Mouse (Mus musculus): ENCODE measurements around the gene Brat1.

Brat1 gene

GRCm38 (mm10) chr5:140704378-140705251, at the start of gene Brat1:
Gene Brat1, plus strand, starts transcription at chr5:140705011.
- DNase-seq (ENCODE audit: low spot score) = peak; percentile 100

DNA sequence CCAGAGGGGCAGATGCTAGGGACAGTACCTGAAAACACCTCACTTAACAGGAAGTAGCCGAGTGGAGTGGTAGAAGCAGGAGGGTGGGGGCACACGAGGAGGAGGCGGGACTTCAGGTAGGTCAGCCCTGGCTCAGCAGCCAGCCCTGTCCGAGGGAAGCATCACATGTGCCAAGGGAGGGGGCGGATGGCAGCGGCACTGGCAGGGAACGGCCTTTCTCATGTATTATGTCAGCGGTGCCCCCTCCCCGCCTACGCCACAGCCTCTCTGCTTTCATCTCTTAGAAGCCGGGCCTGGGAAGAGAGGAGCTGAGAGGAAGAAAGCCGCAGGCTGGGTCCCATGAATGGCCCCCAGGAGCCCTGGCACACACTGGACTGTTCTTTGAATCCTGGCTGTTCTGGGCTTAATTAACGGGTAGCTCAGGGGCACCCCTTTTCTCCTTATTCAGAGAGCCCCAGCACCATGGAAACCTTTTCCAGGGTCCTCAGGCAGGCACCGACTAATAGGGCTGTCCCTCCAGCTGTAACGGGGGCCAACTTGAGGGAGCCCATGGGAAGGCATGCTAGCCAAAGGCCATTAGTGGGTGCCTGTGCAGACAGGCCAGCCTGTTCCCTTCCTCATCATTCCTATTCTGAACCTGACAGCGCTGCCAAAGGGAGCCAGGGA, 45.1 kb upstream of the Brat1 start:
- no peak for DNase-seq (ENCODE audit: low spot score)

- no peak for DNase-seq (ENCODE audit: low spot score)
Observed at GRCm38 (mm10) chr5:140660398-140660797, 44.4 kb upstream of the Brat1 start.

GRCm38 (mm10) chr5:140661427-140661826, 43.4 kb upstream of the Brat1 start:
- DNase-seq (ENCODE audit: low spot score) = no peak

- DNase-seq (ENCODE audit: low spot score) = no peak
Observed at GRCm38 (mm10) chr5:140661875-140662643, 42.8 kb upstream of the Brat1 start.

GRCm38 (mm10) chr5:140662741-140663592, 41.8 kb upstream of the Brat1 start:
- DNase-seq (ENCODE audit: low spot score) = no peak

DNA sequence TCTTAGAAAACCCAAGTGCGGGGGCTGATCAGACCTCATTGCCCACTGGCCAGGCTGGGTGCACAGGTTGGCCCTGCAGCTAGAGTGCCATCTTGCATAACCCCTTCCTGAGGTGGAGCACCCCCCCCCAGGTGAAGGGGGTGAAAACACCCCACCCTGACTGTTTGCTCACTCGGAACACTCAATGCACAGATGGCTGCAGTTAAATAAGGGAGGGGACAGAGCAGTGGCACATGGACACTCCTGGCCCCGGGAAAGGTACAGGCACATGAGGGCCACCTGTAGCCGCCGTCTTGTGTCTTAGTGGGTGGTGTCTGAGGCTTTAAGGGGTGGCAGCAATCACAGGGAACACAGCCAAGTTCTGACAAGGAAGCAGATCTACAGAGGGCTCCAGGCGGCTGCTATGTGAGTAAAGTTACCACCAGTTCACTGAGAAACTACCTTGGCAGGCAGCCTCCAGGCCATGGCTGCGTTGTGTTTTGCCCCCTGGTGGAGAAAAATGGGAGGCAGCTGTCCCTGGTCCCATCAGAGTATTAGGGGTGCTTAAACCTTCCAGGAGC, 41.1 kb upstream of the Brat1 start:
- DNase-seq (ENCODE audit: low spot score) = peak; percentile 86

- no peak for DNase-seq (ENCODE audit: low spot score)
Observed at GRCm38 (mm10) chr5:140672115-140672514, 32.7 kb upstream of the Brat1 start.

GRCm38 (mm10) chr5:140672603-140673002, 32.2 kb upstream of the Brat1 start:
- peak; percentile 55 for DNase-seq (ENCODE audit: low spot score)

DNA sequence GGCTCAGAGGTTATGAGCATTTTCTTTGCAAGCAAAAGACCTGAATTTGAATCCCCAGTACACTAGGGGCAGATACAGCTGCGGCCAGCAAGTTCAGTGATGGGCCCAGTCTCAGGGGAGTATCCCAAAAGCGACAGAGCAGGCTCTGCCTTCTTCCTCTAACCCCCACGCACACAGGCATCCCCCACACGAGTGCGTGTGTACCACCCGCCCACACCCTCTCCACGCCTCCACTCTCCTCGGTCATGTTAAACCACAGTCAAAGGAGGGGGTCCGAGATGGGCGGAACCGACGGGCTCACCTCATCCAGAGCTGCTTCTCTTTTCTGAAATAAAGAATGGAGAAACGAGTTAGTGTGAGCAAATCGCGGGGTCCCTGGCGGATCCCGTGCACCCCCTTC, 30.8 kb upstream of the Brat1 start:
- no peak for DNase-seq (ENCODE audit: low spot score)

GRCm38 (mm10) chr5:140675079-140675478, 29.7 kb upstream of the Brat1 start:
- DNase-seq (ENCODE audit: low spot score) = no peak

DNA sequence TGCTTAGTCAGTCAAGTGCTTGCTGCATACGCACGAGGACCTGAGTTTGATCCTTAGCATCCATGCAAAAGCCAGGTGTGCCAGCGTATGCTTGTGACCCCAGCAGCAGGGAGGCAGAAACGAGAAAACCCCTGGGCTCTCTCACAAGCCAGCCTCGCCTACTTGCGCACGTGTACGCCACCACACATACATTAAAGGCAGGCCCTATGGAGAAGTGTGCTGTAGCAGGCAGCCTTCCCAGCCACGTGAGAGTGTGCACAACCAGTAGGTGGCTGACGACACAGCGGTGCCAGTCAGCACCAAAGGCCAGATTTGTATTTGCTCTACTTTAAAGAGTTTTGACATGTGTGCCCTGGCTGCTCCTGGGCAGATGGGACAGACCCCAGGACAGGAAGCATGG, 29.2 kb upstream of the Brat1 start:
- no peak for DNase-seq (ENCODE audit: low spot score)

DNA sequence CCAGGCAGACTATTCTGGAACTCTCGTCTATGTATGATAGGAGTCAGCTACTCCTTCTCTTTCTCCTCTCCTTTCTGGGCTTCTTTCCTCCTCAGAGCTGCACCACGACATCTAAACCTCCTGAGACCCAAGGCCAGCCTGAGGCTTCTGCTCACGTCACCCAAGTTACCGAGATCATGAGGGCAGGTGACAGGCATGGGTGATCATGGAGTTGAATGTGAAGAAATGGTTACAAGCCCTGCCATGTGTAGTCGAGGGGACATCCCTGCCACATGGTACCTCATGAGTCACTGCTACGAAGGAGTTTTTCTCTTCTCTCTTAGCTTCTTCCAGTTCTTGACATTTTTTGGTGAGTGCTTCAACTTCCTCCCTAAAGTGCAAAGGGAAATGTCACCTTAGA, 27.7 kb upstream of the Brat1 start:
- no peak for DNase-seq (ENCODE audit: low spot score)

DNA sequence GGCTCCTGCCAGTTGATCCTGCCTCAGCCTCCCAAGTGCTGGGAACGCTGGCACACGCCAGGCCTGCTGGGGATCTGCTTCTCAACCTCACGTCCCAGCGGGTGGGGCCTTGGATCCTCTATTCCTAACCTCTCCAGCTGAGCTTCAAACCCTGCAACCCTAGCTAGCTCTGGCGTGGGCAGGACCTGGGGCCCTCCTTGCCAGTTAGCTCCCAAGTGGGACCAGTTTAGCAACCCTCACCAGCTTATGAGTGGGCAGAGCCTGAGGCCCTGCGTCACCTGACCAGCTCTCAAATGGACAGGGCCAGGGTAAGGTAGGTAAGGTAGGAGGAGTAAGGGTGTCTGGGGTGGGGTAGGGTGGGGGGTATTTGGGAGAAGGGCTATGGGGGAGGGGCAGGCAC, 24.8 kb upstream of the Brat1 start:
- no peak for DNase-seq (ENCODE audit: low spot score)

DNA sequence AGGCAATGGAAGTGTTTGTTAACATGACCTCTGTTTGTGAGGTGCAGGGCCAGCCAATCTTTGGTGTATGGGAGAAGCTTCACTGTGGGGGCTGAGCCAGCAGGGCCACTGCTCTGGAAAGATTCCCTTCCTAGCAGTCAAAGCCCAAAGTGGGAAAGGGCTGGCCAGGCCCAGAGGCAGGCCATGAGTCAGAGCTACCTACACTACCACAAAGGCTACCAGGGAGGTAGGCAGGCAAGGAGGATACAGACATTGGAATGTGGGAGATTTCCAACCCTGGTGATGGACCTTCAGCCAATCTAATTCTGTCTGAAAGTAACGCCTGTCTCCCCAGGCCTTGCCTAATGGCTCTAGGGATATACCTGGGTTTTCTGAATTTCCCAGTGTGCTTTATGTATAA, 23.9 kb upstream of the Brat1 start:
- DNase-seq (ENCODE audit: low spot score) = no peak

DNA sequence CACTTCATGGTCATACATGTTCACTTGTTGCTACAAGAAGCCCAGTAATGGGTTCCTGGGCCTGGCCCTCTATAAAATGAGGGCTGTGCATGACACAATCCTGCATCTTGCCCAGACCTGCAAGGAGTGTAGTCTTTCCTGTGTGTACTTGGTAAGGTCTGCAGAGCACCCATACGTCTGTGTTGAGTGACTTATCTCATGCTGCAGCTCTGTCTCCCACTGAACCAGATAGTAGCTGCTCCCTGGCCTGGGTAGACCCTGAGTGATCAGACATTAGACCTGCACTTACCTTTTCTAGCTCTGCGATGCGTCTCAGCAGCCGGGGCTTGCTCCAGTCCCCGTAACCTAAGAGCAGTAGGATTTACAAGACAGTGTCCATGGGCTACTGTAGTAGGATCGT, 22.7 kb upstream of the Brat1 start:
- no peak for DNase-seq (ENCODE audit: low spot score)

DNA sequence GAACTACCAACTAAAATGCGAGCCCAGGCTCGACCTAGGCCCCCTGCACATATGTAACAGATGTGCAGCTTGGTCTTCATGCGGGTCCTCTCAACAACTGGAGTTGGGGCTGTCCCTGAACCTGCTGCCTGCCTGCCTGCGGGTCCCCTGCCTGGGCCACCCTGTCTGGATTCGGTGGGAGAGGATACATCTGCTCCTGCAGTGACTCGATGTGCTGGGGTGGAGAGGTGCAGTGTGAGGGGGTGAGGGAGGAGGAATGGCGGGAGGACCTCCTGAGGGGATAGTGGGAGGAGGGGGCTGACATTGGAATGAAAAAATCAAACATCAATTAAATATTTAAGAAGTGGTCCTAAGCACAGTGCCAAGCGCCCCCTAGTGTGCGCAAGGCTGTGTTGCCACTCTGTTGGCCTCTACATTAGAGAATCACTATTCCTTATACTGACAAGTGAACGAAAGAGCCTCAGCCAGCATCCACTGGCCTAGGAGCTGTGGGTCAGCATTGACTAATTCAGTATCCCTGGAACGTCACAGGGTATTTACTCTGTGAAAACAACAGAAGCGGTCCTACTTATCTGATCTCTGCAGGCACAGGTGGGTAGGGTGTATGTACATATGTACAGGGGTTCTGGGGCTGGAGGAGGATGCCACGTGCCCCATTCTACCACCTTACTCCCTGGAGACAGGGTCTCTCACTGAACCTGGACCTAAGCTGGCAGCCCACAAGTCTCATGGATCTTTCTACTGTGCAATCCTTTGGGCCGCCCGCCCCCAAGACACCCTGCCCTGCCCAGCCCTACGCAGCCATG, 20.3 kb upstream of the Brat1 start:
- DNase-seq (ENCODE audit: low spot score) = peak; percentile 50

DNA sequence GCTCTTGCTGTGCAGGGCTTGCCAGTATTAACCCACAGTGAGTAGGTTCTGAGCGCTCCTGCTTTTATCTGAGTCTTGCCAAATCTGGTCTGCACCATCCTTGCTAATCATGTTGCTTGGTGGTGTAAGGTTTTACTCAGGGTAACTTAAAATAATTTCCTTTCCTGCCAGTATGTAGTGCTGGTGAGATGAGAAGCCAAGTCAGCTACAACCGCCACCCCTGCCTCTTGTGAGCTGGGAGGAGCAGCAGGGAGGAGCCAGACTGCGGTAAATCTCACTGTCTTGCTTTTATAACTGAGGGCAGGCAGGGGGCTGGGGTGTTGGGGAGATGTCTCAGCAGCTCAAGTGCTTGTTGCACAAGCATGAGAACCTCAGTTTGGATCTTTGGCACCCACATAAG, 16.4 kb upstream of the Brat1 start:
- DNase-seq (ENCODE audit: low spot score) = no peak

GRCm38 (mm10) chr5:140695987-140696386, 8.8 kb upstream of the Brat1 start:
- DNase-seq (ENCODE audit: low spot score) = no peak

DNA sequence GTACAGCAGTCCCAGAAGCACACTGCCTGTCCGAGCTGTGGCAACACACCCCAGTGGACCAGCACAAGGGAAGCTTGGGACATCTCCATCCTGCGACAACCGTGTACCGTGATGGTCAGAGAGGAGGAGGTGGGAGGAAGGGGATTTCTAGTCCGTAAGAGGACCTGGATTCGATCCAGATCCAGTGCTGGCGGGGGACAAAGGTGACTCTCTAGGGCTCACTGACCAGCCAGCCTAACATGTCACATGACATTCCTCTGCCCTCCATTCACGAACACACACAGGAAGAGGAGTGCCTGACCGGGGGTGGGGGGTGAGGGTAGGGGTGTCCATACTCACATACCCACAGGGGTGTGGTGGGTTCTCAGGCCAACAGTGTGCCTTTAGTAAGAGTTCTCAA, 5.0 kb upstream of the Brat1 start:
- no peak for DNase-seq (ENCODE audit: low spot score)

GRCm38 (mm10) chr5:140701661-140702060, 3.1 kb upstream of the Brat1 start:
- peak; percentile 44 for DNase-seq (ENCODE audit: low spot score)

All from adipocyte (in vitro differentiated cells).